Mouse (Mus musculus): ENCODE measurements at regions not wholly inside any gene's neighbourhood (a gene's known extent, or its start where the extent isn't known, plus 50 kb on each side); places are given as distances from the start of the nearest gene placed in this dataset.

- no peak for DNase-seq (ENCODE audit: low read depth, low spot score)
Measured at GRCm38 (mm10) chr15:103102068-103102840, 64.6 kb downstream of the Smug1 start.

GRCm38 (mm10) chr15:103100121-103100520 lies 66.8 kb downstream of the Smug1 start:
- no peak for DNase-seq (ENCODE audit: low read depth, low spot score)

- DNase-seq (ENCODE audit: low read depth, low spot score), result no peak
Measured at GRCm38 (mm10) chr15:103094457-103094856, 72.4 kb downstream of the Smug1 start.

- no peak for DNase-seq (ENCODE audit: low read depth, low spot score)
Measured at GRCm38 (mm10) chr15:103093655-103094054, 73.2 kb downstream of the Smug1 start.

GRCm38 (mm10) chr15:103092496-103092895 lies 73.8 kb downstream of the Hoxc4 start:
- no peak for DNase-seq (ENCODE audit: low read depth, low spot score)

GRCm38 (mm10) chr15:103090280-103091164 lies 71.8 kb downstream of the Hoxc4 start:
- no peak for DNase-seq (ENCODE audit: low read depth, low spot score)

- DNase-seq (ENCODE audit: low read depth, low spot score), result no peak
Measured at GRCm38 (mm10) chr15:103089852-103090251, 71.1 kb downstream of the Hoxc4 start.

GRCm38 (mm10) chr15:103089440-103089839 lies 70.7 kb downstream of the Hoxc4 start:
- no peak for DNase-seq (ENCODE audit: low read depth, low spot score)

- DNase-seq (ENCODE audit: low read depth, low spot score), result peak; percentile 34
Measured at GRCm38 (mm10) chr15:103087204-103087603, 68.5 kb downstream of the Hoxc4 start.

GRCm38 (mm10) chr15:103086672-103087069 lies 67.9 kb downstream of the Hoxc4 start:
- DNase-seq (ENCODE audit: low read depth, low spot score), result no peak

Measured in embryo, embryonic 11.5 days (tissue).